Mouse (Mus musculus) heart, adult 2 months (tissue): ENCODE results near the gene Spata20. TPM values are rescaled to one million over a fixed set of nuclear protein-coding genes. Genes with fewer than 3 reads are reported as not detected.

Experiments
- DNase-seq, 2 experiments: peaks; one replicate each; pipeline ENCODE4 v3.0.0; 2021
- H3K27ac ChIP-seq: fragments of 200-600 bp; 2 replicates; pipeline ENCODE4 v1.8.1; 2022
- H3K27me3 ChIP-seq: fragments of 200-500 bp; 2 replicates; pipeline ENCODE4 v1.6.1; 2012; ENCODE audit warnings: mild to moderate bottlenecking, low read length, inconsistent platforms, mixed read lengths; ENCODE audit not compliant: control insufficient read depth, insufficient read depth
- H3K36me3 ChIP-seq: fragments of 200-500 bp; 2 replicates; pipeline ENCODE4 v1.6.1; 2012; ENCODE audit warnings: low read length, inconsistent platforms; ENCODE audit not compliant: control insufficient read depth, insufficient read depth
- H3K4me1 ChIP-seq: fragments of 200-500 bp; 2 replicates; pipeline ENCODE4 v1.6.1; 2011; ENCODE audit warnings: low read length; ENCODE audit not compliant: control insufficient read depth, insufficient read depth
- H3K4me3 ChIP-seq: fragments of 200-600 bp; 2 replicates; pipeline ENCODE4 v1.8.1; 2022
- H3K79me2 ChIP-seq: fragments of 200-500 bp; replicated peaks from 2 replicates; pipeline ENCODE4 v1.6.1; 2012; ENCODE audit warnings: mild to moderate bottlenecking, inconsistent platforms, low read length, moderate library complexity, mixed read lengths; ENCODE audit not compliant: control insufficient read depth, insufficient read depth
- H3K9ac ChIP-seq: fragments of 200-500 bp; 2 replicates; pipeline ENCODE4 v1.6.1; 2012; ENCODE audit warnings: low read depth, mild to moderate bottlenecking, control low read depth, inconsistent platforms, low read length, mixed read lengths
- CTCF ChIP-seq: fragments of 200-600 bp; IDR thresholded peaks from 2 replicates; pipeline ENCODE4 v1.8.1; 2022; ENCODE audit warnings: antibody characterized with exemption, mild to moderate bottlenecking, moderate library complexity
- EP300 ChIP-seq: fragments of 200-500 bp; IDR thresholded peaks from 2 replicates; pipeline ENCODE4 v1.6.1; 2011; ENCODE audit warnings: low read depth, low read length, control low read depth; ENCODE audit not compliant: insufficient read depth
- POLR2A ChIP-seq: fragments of 200-500 bp; IDR thresholded peaks from 2 replicates; pipeline ENCODE4 v1.6.1; 2011; ENCODE audit warnings: mild to moderate bottlenecking, low read depth, low read length, control low read depth; ENCODE audit not compliant: insufficient read depth
- WGBS: fragments of 180-500 bp; shearing (Covaris S2); methylation state at CpG from one replicate; pipeline ENCODE4 v1.1.7; 2018; 5-methylcytosine and 5-hydroxymethylcytosine counted together
- intact Hi-C: fragments of 180-260 bp; cut with DNase I; formaldehyde crosslinking; loops from one replicate; pipeline ENCODE4 v1.15.1; 2025
- polyA plus RNA-seq: library from polyadenylated mRNA; depleted of rRNA; stranded (reverse); fragments of >200 nt; gene quantifications from 2 replicates; pipeline ENCODE4 v1.2.3, GENCODE M21; 2012
- total RNA-seq, 2 experiments: library from RNA; stranded (reverse); gene quantifications; 2 replicates each; pipeline ENCODE4 v1.2.3; 2021

The Spata20 gene
- total and polyA plus RNA-seq, 3 experiments, result 0.23 to 1.3 (median 0.52) TPM

- Histone ChIP-seq H3K27ac (no peak overlapping the region), H3K36me3 (no peaks in the 10 kb centered on the region), H3K4me1 (peaks cover 6% of the 10 kb centered on the region; the same call in 1 of the 2 replicates), H3K79me2 (no peaks in the 10 kb centered on the region), H3K9ac (no peak overlapping the region), H3K27me3 (no peaks in the 10 kb centered on the region), H3K4me3 (no peak overlapping the region)
- TF ChIP-seq EP300 (no peak), CTCF (no peak), POLR2A (no peak)
- DNase-seq, result no peak
- intact Hi-C loops, result no loop called here
- WGBS, result 68% methylated on average over 5 of the region's 5 CpGs
Observed at GRCm38 (mm10) chr11:94454756-94455155, 31.2 kb downstream of the Spata20 start.

GRCm38 (mm10) chr11:94451091-94451773 lies 34.7 kb downstream of the Spata20 start:
- no peaks in the 10 kb centered on the region for H3K27me3 ChIP-seq
- WGBS, result 24% methylated on average over 12 of the region's 12 CpGs
- intact Hi-C loops, result no loop called here
- H3K36me3 ChIP-seq, result no peaks in the 10 kb centered on the region
- no peaks in the 10 kb centered on the region for H3K79me2 ChIP-seq
- no peak overlapping the region for H3K4me3 ChIP-seq
- peak overlapping the region; percentile 87 for H3K27ac ChIP-seq
- peaks cover 9% of the 10 kb centered on the region; the same call in 1 of the 2 replicates for H3K4me1 ChIP-seq
- no peak overlapping the region for H3K9ac ChIP-seq
- TF ChIP-seq POLR2A, result no peak
- TF ChIP-seq EP300, result peak; percentile 81
- no peak for TF ChIP-seq CTCF
- DNase-seq, result peak; percentile 73 to 85

GRCm38 (mm10) chr11:94449886-94450285 lies 36.1 kb downstream of the Spata20 start:
- Histone ChIP-seq H3K4me1 (peaks cover 9% of the 10 kb centered on the region; the same call in 1 of the 2 replicates), H3K79me2 (no peaks in the 10 kb centered on the region), H3K36me3 (no peaks in the 10 kb centered on the region), H3K27ac (peak overlapping the region; percentile 87), H3K27me3 (no peaks in the 10 kb centered on the region), H3K9ac (no peak overlapping the region), H3K4me3 (no peak overlapping the region)
- WGBS, result 47% methylated on average over 5 of the region's 5 CpGs
- TF ChIP-seq CTCF (no peak), EP300 (0 out of 2 replicates have a peak, but pooled peaks have one; percentile 54)
- DNase-seq, result peak; percentile 58 to 77
- intact Hi-C loops, result no loop called here

- TF ChIP-seq CTCF, result no peak
- no peak for TF ChIP-seq POLR2A
- no peak for TF ChIP-seq EP300
- 58% methylated on average over 8 of the region's 8 CpGs for WGBS
- Histone ChIP-seq H3K9ac (no peak overlapping the region), H3K79me2 (no peaks in the 10 kb centered on the region), H3K36me3 (no peaks in the 10 kb centered on the region), H3K4me3 (no peak overlapping the region), H3K27me3 (no peaks in the 10 kb centered on the region), H3K27ac (peak overlapping the region; percentile 87; the same call in 1 of the 2 replicates), H3K4me1 (peaks cover 9% of the 10 kb centered on the region; the same call in 1 of the 2 replicates)
- intact Hi-C loops, result no loop called here
- no peak for DNase-seq
Observed at GRCm38 (mm10) chr11:94449239-94449638, 36.7 kb downstream of the Spata20 start.

GRCm38 (mm10) chr11:94447017-94447416 lies 39.0 kb downstream of the Spata20 start:
- 57% methylated on average over 3 of the region's 3 CpGs for WGBS
- TF ChIP-seq POLR2A (no peak), EP300 (no peak), CTCF (no peak)
- no peak overlapping the region for H3K9ac ChIP-seq
- no peak overlapping the region for H3K27ac ChIP-seq
- intact Hi-C loops, result no loop called here
- no peak for DNase-seq
- no peaks in the 10 kb centered on the region for H3K27me3 ChIP-seq
- H3K4me3 ChIP-seq, result no peak overlapping the region
- no peaks in the 10 kb centered on the region for H3K36me3 ChIP-seq
- no peaks in the 10 kb centered on the region for H3K79me2 ChIP-seq
- H3K4me1 ChIP-seq, result peaks cover 9% of the 10 kb centered on the region; the same call in 1 of the 2 replicates

GRCm38 (mm10) chr11:94445300-94445699 lies 40.7 kb downstream of the Spata20 start:
- TF ChIP-seq CTCF (no peak), POLR2A (no peak), EP300 (no peak)
- 47% methylated on average over 4 of the region's 4 CpGs for WGBS
- H3K27me3 ChIP-seq, result no peaks in the 10 kb centered on the region

More at GRCm38 (mm10) chr11:94445300-94445699, 40.7 kb downstream of the Spata20 start:
- Histone ChIP-seq H3K79me2 (no peaks in the 10 kb centered on the region), H3K9ac (no peak overlapping the region), H3K4me3 (no peak overlapping the region), H3K4me1 (peaks cover 5% of the 10 kb centered on the region; the same call in 1 of the 2 replicates), H3K27ac (no peak overlapping the region), H3K36me3 (no peaks in the 10 kb centered on the region)
- DNase-seq, result no peak
- intact Hi-C loops, result no loop called here
